Mouse (Mus musculus) cerebellum, adult 18-20 months (tissue): ENCODE data around the gene Arl11.

ENCODE experiments used
- DNase-seq, 2 experiments: peaks; one replicate each; pipeline ENCODE4 v3.0.0; 2021

Arl11 gene

DNA sequence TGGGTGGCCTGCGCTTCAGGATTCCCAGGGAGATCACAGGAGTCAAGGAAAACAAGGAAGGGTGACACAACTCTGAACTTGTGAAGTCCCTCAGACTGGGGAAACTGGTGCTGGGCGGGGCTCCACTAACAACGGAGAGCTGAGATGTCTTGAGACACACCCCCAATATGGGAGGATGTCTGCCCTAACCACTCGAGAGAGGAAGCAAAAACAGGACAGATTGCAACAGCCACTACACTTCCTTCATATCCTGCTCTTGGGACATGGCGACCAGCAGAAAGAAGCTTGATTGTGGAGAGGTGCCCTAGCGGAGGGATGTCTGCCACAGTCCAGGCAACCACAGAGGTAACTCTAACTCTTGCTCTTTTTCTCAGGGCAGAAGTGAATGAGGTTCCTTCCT, at the start of gene Arl11:
Gene Arl11 (plus strand): TSS at position 161 of the 400 bp plus-strand sequence.
- DNase-seq, result no peak

DNA sequence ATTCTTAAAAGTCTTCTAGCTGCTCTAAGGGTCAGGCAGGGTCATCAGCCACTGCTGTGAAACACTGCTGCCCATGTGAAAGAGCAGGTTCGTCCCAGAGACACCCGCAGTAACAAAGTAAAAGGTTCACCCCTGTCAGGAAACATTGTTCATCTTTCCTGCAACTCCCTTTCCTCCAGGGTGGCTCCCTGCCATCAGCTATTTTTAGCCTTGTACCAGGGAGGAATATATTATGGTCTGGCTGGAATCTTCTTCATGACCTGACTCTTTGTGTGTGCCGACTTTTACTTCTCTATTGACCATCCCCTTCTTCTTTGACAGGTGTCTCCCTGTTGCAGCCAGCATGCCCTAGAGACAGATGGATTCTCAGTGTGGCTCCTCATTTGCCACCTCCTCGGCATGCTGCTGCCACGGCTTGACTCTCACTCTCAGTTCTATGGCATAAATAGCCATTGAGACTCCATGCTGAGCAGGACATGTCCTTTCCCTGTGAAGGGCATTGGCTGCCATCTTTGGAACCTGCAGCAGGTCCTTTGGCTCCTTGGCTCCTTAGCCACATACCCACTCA, 41.6 kb upstream of the Arl11 start:
- DNase-seq, result peak; percentile 63 to 65

DNA sequence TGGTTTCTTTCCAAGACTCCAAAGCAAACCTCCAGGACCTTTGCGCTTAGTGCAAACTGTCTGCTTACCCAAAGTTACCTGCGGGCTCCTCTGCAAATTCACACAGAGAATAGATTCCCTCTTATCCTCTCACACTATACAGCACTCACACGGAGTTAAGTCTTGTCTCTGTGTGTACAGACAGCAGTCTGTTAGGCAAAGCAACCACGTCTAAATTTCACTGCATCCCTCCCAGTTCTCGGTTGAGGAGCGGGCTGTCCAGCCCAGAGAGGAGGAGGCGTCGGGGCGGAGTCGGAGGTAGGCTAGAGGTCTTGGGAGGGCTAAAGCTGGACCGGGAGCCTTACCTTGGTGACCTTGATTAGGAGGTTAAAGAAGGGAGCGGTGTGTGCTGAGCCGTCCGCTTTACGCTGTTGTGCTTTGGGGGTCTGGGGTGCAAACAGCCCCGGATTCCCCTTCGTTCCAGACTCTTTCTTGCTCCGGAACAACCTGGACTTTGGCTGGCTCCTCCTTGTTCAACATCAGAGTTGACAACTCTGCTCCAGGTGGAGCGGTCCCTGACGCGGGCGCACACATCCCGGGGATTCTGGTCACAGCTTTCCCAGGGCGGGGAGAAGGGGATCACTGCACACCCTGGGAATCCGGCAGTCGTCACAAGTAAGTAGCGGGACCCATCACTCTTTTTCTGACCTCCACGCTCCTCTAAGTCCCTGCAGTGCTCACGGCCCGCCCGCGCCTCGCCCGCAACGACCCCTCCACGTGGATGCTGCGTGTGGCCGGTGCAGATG, 34.9 kb upstream of the Arl11 start:
- DNase-seq, result no peak

DNA sequence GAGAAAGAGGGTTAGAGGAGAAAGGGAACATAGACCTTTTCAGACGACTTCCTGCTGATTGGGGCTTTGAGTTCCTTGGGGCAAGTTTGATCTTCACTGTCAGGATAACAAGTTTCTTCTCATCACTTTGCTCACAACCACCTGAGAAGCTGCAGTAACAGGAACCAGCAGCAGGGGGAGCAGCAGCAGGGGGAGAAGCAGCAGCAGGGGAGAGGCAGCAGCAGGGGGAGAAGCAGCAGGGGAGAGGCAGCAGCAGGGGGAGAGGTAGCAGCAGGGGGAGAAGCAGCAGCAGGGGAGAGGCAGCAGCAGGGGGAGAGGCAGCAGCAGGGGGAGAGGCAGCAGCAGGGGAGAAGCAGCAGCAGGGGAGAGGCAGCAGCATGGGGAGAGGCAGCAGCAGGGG, 32.3 kb upstream of the Arl11 start:
- peak; percentile 27 to 41 for DNase-seq

DNA sequence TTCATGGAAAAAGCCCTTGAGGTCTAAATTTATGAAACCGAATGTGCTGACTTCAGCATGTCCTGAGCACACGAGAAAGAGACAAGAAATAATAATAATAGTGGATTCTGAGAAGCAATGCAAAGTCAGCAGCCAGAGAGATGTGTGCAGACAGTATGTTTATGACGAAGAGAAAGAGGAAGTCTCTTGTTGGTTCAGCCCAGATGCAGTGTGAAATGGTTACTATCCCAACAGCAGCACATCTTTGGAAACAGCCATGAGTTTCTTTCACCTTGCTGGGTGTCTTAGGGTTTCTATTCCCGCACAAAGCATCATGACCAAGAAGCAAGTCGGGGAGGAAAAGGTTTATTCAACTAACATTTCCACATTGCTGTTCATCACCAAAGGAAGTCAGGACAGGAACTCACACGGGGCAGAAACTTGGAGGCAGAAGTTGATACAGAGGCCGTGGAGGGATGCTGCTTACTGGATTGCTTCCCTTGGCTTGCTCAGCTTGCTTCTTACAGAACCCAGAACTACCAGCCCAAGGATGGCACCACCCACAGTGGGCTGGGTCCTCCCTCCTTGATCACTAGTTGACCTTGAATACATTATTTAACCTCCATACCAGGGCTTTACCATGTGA, 30.8 kb upstream of the Arl11 start:
- no peak for DNase-seq

DNA sequence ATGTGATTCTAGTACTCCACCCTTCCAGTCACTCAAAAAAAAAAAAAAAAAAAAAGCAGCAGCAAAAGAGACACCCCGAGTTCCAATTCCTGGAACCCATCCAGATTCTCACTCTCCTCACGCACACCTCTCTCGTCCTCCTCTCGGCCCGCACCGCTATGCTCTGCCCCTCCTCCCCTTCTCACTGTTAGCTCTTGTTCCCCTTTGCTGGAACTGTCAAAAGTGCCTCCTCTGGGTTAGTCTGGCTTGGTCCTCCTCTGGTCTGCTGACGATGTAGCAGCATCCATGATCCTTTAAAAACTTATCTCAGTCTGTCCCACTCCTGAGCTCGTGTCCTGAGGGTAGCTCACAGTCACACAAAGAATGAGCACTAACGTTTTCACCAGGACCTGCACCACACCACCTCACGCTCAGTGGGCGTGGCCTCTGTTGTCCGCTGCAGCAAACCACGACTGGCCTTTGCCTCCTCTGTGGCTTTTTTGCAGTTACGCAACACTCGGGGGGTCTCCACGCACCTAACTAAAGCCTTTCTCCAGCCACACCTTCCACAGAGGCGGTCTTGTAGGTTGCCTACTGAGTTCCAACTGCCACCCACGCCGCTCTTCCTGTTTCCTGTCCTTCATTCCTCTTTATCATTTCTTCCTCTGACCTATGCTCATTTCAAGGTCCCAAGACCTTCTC, 20.8 kb upstream of the Arl11 start:
- no peak for DNase-seq

DNA sequence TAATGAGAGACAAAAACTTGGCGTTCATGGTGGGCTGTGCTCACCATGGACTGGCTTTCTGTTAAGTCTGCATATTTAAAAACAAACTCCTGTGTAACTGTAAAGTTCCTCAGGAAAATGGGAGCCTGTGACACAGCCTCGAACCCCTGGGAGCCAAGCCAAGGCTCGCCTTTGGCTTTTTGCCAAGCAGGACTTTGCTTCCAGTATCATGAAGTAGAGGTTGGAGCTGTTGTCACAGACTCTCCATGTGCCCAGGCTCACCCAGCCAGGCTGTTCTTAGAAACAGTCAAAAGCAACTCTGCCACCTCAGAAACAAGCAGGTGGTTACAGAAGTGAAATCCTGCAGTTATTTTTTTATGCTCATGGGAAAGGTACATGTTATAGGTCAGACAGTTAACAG, 18.9 kb upstream of the Arl11 start:
- DNase-seq, result peak; percentile 11 to 24

DNA sequence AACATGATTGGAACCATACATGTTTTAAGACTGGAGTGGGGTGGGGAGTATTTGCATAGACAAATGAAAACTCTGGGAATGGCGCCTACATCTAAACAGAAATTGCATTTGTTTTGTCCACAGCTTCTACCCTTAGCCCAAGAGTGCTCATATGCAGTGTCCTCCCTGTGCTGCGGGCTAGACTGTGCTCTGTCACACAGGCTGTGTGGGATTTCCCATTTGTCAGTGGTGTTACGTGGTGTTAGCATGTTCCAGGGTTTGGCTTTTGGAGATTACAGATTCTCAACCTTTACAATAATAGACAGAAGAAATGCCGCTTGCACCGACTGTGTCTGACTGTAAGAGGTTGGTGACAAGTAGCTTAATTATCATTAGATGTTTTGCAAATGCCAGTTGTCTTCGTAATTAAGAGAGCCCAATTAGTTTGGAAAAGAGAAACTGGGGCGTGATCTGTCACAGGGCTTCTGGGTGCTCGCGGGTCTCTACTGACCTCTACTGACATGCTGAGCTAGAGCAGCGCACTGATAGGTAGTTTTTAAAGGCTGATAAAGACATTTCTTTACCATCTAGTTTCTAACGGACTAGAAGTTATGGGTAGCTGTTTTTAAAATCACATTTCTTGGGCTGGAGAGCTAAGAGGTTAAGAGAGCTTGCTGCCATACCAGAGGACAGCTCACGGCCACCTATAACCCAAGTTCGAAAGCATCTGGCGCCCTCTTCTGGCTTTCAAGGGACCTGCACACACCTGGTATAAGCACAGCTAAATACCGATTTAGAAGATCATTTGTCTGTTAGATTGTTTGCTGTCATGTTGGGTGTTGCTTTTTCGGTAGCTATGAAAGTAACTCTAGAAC, 15.4 kb upstream of the Arl11 start:
- DNase-seq, result peak; percentile 72 to 76

DNA sequence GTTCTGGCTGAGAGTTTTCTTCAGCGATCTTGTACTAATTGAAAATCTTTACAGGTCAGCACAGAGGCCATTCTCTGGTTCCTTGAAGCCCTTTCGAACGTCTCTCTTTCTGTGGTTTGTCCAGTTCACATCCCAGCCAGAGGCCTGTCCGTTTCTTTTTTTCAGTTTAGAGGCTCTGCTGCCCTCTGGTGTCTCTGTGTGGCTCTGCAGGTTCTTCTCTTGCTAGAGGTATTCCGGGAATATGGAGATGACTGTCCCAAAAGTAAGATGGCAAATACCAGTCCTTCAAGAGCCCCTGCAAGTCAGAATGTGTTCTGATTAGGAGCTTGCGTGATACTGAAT, 14.8 kb upstream of the Arl11 start:
- peak; percentile 63 to 66 for DNase-seq

DNA sequence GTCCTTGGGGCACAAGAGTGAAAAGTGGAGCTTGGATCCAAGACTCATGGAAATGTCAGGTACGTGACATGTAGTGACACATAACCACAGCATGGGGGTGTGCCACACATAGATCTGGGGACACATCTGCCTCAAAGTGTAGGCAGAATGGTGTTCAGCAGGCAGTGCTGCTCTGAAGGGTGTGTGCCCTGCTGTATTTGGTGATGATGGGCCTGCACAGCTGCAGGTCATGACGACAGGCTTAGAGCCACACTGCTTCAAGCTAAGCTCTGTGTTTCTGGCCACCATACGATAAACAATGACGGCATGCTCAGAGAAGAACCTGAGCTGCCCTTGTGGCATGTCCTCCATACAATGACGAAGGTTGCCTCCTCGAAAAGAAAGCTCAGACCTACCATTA, 9.7 kb upstream of the Arl11 start:
- DNase-seq, result no peak

DNA sequence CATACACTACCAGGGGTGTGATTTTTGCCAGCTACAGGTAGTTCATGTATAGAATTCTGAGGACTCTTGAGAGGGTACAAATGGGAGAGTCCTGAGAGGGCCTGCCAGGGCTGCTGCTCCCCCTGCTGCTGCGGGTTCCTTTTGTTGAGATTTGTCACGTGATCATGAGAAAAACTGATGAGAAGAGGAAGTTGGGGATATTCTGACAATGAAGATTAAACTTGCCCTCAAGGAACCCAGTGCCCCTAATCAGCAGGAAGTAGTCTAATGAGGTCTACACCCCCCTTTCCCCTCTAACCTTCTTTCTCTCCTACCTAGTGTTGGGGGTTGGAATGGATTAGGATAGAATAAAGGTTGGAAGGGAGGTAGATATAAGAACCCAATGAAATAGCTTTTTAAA, 8.2 kb upstream of the Arl11 start:
- no peak for DNase-seq

DNA sequence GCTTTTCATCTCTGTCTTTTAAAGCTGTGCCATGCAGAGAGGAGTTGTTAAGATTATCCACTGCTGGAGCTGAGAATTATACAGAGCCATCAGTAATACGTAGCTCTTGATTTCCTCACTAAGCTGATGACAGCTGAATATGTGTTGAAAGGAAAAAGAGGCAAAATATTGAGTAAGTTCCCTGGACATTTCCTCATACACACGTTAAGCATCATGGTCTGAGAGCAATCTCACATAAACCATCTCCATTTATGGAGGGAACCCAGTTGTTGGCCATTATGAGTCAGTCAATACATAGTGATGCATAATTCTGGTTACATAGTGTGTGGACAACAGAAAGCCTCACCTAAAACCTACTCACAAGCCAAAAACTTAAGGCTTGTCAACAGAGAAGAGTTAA, 7.1 kb upstream of the Arl11 start:
- no peak for DNase-seq

DNA sequence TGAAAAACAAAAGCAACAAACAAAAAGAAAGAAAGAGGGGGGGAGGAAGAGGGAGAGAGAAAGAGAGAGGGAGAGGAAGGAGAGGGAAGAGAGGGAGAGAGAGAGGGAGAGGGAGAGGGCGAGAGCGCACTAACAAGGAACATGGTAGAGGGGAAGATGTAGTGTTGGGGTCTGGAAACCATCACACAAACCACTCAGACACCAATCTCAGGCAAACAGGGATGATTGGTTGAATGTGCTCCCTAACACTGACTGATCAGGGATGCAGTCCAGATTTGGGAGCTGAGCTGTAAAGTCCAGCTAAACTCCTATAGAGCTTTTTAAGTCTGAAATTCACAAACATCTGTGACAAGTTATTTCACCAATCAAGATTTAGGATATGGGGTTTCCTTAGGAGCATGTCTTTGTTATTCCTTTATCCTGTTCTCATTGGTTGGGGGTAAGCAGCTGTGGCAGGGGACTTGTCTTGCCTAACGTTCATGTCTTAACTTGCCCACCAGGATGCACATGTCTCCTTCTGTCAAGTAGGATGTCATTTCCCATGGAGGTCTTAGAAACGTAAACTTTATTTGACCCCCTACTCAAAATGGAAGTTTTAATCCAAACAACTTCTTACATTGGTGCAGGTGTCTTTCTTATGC, 5.5 kb upstream of the Arl11 start:
- no peak for DNase-seq

DNA sequence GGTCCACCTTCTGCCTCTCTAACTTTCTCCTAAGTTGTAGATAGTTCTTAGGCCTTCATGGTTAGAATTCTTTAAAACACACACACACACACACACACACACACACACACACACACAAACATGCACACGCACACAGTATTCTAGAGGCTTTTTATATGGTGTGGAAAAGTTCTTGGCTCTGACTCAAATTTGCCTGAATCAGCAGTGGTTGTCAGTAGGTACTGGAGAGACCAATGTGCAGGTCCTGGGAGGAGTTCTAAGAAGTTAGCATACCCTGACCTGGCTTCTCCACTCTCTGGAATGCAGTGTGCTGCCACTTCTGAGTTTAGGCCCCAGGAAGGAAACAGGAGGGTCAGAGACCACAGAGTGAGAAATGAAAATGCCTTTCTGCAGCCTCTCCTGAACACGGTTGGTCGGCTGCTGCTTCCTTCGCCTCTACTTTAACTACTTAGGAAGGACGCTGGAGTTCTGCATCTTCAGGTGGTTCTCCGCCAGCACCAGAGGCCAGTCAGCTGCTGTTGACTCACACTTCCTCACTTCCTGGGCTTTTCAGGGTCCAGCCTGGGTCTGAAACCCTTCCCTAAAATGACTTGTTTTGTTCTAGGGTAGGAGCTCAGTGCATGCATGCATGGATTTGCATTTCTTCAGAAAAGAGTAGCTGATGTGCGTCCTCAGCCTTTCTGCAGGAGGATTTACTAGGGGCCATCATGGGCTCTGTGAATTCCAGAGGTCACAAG, 651 bp downstream of the Arl11 start:
- DNase-seq, result no peak

DNA sequence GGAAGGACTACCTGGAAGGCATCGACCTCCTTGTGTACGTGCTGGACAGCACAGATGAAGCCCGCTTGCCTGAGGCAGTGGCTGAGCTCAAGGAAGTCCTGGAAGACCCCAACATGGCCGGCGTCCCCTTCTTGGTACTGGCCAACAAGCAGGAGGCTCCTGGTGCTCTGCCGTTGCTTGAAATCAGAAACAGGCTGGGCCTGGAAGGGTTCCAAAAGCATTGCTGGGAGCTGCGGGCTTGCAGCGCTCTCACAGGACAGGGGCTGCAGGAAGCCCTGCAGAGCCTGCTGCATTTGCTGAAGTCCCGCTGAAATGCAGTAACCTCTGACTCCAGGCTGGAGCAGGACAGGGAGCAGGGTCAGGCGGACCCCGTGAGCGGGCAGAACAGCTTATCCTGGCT, 1.4 kb downstream of the Arl11 start:
- DNase-seq, result peak in 1 of 2 experiments; percentile 9

DNA sequence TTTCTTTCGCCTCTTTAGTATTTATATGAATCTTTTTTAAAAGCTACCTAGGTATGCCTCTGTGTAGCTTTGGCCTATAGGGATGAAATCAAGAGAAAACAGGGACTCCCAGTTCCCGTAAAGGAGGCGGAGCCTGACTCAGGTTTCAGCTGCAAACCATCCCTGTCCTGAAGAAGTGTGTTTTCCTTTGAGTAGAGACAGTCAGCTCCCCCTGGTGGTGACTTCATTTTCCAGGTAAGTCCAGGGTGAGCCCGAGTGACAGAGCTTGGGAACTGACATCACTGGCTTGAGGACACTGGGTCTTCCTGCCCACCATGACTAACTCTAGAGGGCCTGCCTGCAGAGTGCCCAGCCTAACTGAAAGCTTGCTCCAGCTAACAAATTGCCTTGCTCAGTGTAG, 7.3 kb downstream of the Arl11 start:
- peak; percentile 73 to 74 for DNase-seq

DNA sequence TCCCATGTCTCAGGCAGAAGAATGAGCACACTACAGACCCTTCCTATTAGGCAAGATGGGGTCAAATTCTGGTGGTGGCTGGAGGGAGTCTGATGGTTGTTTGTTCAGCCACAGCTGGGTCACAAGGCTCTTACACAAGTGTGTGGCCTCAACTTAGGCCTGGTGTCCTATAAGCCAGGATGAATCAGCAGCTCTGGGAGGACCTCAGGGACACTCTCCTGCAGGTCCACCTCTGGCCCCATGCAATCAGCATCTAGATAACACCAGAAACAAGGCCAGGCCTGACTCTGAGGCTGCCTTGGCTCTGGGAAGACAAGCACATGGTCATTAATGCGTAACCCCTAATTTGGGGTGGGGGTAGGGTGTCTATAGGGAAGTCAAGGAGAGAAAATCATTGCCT, 11.2 kb downstream of the Arl11 start:
- no peak for DNase-seq

DNA sequence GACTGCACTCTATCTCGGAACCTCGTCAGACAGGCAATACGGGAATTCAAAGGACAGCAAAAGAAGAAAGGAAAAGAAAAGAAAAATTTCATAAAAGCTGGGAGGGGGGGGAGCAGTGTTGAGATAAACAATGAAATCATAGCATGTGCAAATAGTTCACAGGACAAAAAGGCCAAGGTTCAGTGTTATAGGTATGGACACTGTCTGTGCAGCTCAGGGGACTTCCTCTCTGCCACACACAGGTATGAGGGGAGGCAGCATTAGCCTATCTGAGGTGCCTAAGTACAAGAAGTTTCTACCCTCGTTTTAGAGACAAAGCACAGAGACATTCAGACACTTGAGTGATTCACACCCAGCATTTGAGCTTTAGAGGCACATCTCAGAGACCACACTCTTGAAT, 11.6 kb downstream of the Arl11 start:
- DNase-seq, result no peak

DNA sequence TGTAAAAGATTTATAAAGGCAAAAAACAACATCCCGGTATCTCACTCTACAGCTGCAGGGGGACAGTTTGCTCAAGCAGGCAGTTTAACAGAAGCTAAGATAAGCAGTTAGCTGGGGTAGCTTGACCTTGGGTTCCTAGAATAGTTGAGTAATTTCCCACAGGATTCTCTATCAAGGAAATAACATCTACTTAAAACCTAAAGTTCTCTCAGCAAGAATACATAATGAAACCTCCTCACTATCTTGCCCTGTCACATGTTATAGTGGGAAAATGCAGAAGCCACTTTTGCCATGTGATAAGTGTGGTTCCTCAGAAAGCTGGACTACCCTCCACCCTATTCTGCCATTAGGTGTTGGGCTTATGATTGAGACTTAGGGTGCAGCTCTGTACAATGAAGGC, 13.2 kb downstream of the Arl11 start:
- DNase-seq, result no peak

DNA sequence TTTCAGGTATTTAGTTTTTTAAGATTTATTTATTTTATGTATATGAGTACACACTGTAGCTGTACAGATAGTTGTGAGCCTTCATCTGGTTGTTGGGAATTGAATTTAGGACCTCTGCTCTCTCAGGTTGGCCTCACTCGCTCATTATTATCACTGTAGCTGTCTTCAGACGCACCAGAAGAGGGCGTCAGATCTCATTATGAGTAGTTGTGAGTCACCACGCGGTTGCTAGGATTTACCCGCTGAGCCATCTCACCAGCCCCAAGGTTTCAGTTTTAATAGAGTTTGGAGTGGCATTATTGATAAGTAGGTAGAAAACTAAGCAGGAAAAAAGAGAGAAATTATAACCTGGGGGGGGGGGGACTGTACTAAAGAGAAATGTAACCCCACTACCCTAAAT, 17.5 kb downstream of the Arl11 start:
- DNase-seq, result peak; percentile 25 to 33

DNA sequence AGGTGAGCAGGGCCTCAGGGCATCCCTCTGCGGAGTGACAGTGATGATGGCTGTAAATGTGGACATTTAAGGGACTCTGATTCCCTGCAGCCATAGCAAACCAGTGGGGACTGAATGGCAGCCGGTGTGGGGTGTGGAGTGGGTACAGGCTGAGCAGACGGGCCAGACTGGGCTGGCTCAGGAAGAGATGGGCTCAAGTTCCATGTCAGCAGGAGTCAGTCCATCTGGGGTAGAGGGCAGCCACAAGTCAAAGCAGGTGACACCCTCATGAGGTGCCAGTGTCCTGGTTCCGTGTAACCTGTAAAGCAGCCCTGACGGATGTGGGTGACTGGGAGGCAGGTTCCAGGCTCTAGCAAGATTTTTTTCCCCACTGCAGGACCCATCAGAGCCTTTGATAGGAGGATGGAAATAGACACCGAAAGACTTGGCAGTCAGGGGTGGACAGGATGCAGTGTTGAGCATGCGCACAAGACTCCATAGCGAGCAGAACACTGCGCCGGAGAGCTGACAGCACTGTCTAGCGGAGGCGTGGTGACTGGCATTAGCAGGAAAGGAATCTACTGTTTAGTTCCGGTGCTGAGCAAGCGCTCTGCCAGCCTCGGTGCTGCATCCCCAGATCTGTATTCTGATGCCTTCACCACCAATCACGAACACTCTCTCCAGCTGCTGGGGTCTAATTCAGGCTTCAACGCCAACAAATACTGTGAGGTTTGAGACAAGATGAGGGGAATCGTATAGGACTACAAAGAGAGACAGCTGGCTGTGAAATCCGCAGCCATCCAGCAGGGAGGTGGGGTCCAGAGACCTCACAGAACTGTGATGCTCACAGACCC, 18.3 kb downstream of the Arl11 start:
- DNase-seq, result peak; percentile 87 to 92
